Mouse (Mus musculus): ENCODE data around the gene Farp1.
"Not testable (repeated sequence)": the region's sequence is repeated elsewhere in the genome, so short reads cannot be mapped to it uniquely, and the experiment has no call there.

The Farp1 gene

DNA sequence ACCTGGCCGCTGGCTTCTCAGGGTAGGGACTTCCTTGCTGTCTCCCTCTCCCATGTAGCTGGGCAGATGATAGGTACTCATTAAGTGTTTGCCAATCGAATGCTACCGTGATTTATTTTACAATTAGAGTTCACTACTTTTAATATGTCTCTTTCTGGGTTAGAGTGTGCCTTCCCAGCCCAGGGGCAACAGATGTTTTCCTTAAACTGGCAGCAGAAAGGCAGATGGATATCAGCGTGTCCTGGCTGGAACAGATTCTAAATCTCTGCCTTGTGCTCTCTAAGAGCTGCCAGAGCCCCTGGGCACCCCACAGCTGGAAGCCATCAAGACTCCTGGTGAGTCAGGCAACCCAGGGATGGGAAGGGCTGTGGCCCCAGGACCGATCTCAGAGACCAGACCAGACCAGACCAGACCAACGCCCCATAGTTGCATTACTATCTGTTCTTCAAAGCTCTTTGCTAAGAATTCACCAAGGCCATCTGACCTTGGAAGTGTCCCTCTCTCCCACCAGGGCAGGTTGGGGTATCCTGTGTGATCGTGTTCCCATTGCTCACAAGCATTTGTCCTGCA lies 69.8 kb downstream of the Farp1 start:
- peak; percentile 85 for DNase-seq (ENCODE audit: low read depth)

DNA sequence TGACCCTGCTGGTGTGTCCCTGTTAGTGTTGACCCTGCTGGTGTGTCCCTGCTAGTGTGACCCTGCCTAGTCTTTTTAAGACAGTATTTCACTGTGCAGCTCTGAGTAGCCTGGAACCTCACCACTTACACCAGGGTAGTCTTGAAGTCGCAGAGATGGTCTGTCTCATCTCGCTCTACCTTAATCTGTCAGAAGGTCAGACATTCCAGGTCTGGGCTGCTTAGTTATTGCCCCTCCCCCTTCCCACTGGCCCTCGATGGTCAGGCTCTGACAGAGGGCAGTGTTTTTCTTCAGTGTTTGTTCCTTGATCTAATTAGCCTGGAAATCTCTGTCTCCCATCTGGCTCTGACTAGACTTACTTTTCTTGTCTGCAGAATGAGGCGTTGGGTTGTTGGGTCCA lies 71.9 kb downstream of the Farp1 start:
- DNase-seq (ENCODE audit: low read depth): no peak

DNA sequence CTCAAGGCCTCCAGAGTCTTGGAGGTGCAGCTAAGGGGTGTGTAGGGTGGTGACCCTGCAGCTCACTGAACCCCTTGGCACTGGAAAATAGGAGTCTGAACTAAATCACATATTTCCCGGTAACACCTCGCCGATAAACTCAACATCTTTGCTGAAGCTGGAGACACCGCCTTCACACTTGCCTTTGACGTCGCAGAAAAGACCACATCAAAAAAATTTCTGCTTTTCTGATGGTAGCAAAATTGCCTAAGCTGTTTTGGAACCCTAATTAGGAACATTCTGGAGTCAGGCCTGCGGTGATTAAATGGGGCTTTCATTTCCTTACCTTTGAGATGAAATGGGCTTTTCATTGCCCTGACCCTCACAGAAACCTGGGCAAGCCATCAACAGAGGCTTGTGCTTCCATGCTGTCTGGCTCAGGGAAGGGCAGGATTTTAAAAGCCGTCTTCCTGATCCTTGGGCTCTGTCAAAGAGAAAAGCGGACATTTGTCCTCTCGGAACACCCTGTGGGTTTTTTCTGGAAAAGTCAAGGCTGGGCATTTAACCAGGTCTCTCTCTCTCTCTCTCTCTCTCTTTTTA lies 72.8 kb downstream of the Farp1 start:
- DNase-seq (ENCODE audit: low read depth): no peak

DNA sequence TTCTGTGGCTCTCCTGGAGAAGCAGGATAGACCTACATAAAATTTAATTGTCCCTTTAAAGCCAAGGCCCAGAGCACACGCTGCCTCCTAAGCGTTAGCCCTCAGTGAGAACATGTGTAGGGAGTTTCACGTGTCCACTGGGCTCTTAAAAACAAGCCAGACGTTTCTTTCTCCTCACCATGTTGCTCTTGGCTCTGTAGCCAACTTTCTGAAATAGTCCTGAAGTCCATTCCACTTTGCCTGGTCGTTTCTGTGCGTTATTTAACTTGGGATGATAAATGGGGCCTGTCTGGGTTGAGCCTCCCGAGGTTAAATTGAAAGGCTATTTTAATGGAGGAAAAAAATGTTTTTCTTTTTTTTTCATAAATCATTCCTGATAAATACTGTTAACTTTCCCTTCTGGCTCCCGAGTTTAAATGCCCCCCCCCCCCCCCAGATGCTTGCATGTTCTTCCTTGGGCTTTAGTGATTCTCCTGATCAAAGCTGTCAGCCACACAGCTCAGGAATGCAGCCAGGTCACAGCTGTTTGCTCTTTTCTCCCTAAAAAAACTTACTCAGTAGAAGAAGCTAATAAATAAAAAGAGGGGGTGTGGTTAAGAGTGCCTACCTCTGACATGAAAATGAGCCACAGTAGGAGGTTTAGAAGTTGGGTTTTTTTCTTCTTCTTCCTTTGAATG lies 73.6 kb downstream of the Farp1 start:
- DNase-seq (ENCODE audit: low read depth): peak; percentile 89

DNA sequence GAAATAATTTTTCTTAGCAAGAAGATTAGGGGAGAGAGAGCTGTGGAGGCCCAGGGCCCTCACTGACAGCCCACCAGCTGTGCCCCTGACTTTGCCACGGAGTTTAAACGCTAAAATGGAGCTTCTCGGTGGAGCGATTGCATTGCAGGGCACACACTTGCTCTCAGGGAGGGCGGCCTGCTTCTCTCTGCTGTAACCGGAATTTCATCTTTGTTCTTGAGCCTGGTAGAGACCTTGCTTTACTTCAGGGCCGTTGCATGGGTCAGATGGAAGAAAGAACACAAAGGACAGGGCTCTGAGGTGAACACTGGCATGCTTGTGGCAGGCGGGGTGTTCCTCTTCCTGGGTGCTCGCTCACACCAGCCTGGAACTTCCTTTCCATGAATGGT lies 74.1 kb downstream of the Farp1 start:
- no peak for DNase-seq (ENCODE audit: low read depth)

DNA sequence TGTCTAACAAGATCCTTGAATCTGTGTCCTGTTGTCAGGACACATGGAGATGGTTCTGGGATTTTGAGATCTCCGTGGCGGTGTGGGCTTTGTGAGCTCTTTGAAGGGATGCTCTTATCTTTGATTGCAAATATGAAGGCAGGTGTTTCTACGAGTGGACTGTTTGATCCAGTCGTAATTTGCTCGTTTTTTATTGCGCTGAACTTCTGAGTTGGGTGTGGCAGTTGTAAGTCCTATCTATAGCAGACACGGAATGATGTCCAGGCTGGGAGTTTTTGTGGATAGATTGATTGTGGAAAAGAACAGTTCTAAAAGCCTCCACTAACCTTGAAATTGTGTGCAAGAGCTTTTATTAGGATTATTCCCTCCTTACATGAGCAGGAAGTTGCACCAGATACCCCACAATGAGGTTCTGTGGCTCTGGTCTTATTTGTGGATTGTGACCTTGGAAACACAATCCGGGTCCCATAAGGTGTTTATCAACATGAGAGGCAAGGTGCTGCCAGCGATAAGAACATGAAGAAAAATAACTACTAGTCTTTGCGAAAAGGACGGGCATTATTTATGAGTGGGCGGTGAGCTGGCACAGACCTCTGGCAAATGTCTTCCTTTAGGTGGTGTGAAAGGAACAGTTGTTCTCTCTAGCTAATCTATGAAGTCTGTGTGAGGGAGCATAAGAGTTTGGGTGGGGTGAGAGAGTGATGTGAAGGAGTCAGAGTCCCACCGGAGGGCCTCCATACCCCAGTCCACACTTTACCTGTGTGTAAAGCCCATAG lies 75.7 kb downstream of the Farp1 start:
- no peak for DNase-seq (ENCODE audit: low read depth)

DNA sequence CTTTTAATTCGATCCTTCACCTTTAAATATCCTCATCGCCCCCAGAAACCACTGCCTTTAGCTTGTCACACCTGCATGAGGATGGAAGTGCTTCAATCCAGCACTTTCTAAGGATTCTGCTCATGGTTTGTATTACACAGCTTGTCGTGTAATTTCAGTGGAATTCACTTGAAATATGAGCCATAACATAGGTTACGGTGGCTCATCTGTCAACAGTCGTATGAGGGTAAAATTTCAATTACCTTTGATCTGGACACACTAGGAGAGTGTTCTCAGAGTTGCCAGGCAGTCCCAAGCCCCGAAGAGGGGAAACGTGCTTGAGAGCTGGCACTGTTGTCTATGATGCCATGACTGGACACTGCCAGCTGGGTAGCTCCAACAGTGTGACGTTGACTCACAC lies 77.1 kb downstream of the Farp1 start:
- DNase-seq (ENCODE audit: low read depth): no peak

DNA sequence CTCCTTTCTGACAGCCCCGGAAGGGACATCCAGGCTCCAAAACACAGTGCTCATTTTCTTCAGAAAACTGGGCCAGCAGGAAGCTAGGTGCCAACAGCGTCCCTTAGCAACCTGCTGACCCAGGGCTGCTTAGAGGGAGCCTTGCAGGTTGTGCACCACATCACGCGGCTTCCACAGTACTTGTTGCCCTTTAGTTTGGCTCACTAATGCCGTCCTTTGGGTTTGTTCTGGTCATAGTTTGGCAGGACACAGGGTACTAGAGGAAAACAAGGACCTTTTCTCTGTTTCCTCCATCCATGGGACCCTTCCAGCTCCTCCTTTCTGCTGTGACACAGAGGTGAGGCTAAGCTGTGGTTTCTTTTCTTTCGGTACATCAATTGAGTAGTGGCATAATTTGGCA lies 78.8 kb downstream of the Farp1 start:
- no peak for DNase-seq (ENCODE audit: low read depth)

DNA sequence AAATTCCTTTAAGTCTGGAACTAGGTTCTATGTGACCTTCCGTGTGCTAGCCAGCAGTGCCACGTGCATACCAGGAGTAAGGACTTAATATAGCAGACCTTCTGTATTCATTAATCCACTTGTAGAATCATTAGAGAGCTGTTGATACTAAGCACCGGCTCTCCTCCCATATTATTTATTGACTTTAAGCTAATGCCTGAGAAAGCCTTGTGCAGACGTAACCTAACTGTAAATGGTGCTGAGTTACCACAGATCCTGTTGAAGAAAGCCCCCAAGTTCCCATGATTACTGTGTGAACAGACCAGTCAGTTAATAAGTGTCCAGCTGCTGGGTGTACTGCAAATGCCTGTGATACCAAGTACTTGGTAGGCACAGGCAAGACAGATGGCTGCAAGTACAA lies 81.7 kb downstream of the Farp1 start:
- no peak for DNase-seq (ENCODE audit: low read depth)

DNA sequence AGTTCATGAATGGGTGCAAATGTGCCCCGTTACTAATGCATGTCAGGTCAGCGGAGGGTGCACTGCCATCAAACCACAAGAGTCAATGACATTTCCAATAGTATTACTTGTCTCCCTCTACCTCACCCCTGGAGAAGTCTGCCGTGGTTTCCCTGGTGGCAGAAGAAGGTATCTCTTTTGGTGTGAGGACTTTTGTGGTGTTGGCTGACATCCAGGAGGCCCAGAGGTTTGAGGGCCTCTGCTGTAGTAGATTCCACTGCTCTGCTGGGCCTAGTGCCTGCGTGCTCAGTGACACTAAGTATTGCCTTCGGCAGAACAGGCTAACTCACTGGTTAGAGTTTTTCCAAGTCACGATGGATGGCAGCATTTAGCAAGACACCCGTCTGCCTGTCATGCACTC lies 83.9 kb downstream of the Farp1 start:
- DNase-seq (ENCODE audit: low read depth): peak; percentile 40

DNA sequence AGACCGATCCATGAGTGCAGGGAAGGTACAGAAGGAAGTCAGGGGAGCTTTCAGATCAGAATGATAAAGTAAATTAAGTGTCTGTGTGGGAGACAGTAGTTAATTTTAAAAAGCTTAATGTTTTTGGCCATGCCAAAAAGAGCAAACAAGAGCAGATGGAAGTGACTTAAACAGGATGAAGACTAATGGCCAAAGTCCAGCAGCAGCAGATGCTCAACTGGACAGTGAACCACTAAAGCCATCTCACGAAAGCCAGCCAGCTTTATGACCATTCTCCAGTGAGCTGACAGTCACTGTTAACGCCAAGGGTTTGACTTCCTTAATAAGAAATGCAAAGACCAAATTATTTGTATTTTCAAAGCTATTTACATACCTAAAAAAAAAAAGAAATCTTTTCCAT lies 86.7 kb downstream of the Farp1 start:
- no peak for DNase-seq (ENCODE audit: low read depth)

DNA sequence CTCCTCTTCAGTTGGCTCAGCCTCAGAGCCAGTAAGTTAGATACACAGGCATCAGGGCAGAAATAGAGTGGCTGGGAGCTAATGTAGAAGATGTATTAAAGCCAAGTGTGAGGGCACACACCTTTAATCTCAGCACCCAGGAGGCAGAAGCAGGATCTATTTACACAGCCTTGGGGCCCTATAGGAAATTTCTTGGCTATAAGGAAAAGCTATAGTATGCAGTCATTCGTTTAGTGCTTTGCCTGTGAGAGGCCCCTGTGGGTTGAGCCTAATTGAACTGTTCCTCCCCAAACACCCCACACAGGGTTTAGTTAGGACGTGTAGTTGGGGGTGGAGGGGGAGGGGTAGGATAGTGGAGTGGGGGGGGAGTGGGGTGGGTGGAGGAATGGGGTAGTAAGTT lies 87.9 kb downstream of the Farp1 start:
- no peak for DNase-seq (ENCODE audit: low read depth)

DNA sequence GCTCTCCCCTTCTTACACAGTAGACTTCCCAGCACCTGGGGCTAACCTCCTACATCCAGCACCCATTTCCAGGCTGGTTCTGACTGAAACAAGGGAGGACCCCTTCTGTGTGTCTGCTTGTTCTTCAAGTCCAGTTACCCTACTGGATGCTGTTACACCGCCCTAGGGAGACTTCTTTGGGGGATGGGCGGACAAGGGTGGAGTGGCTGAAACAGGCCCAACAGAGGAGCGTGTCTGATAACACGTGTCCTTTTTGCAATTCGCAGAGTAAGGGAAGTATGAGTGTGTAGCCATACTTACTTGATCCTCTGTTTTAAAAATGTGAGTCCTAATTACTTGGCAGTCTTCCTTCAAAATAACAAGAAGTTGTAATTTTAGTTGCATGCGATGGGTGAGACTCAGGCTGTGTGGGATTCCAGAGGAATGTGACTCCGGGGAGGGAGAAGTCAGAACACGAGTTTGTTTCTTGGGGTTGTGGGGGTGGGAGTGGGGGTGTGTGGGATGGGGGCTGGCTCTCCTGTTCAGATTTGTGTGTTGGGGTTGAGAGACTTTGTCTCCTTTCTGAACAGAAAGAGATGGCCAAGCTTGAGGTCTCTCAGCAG lies 89.5 kb downstream of the Farp1 start:
- no peak for DNase-seq (ENCODE audit: low read depth)

DNA sequence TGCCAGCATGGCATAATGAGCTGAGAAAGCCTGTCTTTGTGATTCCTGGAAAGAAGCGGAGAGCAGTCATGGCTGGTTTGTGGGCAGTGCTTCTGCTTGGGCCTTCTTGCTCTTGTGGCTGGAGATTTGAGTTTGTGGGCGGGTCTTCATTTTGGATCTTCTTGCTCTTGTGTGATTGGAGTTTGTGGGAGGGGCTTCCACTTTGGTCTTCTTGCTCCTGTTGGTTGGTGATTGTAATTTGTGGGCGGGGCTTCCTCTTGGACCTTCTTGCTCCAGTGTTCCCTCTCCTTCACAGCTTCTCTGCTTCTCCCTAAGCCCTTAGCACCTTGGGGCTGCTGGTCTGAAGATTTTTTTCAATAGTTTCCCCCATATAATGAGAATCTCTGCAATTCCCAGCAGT lies 90.7 kb downstream of the Farp1 start:
- DNase-seq (ENCODE audit: low read depth): peak; percentile 16

DNA sequence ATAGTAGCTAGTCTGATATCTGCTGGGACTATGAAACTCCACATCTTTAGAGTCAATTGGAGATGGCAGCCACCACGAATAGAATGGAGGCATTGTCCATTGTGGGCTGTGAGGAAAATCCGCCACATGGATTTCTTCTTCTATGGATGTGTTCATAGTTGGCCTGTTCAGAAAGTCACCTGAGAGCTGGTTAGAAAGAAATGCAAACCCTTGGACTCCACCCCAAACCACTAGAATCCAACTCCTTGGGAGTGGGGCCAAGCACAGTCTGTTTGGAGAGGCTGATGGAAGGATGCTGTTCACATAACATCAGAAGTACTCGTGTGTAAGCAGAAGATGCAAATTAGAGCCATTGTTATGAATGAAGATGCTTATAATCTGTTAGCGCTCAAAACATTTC lies 91.3 kb downstream of the Farp1 start:
- DNase-seq (ENCODE audit: low read depth): peak; percentile 76

DNA sequence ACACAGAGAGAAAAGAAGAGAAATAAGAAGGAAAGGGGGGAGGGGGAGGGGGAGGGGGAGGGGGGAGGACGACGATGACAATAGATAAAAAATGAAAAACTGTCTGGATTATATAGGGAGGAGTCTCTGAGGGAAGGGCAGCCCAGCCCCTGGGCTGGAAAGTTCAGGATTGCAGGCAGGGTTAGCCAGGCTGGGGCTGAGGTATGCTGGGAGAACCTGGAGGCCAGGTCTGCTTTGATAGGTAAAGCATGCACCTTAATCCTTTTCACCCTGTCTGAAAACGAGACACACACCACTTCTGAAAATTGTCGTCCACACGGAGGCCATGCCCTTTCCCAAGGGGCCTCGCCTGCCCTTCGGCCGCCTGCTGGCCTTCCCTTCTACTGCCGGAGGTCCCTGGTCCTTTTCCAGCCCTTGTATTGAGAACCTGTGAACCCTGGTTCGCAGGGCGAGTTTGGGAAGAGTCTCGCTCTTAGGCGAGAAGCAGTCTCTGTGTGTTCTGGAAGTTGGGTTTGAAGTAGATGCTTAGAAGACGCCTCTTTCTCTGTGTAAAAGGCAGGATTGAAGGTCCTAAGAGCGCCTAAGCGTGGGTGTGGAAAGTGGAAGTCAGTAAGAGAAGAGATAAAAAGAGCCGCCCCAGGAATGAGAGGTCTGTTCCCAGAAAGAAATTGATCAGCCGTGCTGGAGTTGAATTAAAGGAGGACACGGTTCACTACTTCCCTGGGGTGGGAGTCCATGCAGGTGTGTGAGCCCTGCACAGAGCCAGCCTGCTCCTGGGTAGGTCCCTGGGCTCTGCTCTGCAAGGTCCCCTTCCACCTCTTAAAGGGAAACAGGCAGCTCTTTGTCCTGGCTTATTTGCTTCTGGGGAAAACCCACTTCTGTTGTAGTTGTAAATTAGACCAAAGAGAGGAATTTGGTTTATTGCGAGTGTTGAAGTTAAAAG lies 94.1 kb downstream of the Farp1 start:
- DNase-seq (ENCODE audit: low read depth): no peak

DNA sequence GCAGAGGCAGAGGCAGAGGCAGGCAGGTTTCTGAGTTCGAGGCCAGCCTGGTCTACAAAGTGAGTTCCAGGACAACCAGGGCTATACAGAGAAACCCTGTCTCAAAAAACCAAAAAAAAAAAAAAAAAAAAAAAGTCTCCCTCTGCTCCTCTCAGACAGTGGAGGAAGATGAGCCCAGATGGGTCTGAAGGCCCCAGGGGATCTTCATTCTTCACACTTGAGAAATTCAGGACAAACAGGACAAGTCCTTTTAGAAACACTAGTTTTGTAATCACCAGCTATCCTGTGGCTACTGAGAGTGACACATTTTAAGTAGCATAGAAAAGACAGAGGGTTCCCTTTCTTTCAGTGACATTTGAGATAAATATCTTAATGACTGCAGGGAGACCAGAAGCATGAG lies 95.4 kb downstream of the Farp1 start:
- not testable (repeated sequence) for DNase-seq (ENCODE audit: low read depth)

DNA sequence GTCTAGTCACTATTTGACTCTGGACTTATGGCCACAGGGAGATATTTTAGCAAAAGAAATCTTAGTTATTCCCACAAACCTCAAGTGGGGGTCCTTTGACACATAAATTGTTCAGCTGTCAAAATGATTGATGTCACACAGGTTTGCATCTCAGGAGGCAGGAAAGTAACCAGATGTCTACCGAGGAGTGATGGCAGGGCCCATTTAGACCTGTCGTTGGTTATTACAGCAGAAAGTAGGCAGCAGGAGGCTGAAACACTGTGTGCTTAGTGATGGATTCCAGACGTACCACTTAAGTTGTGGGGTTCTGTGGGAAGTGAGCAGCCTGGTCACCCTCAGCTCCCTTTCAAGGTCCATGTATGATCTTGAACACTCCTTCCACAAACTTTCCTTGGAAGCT lies 99.4 kb downstream of the Farp1 start:
- DNase-seq (ENCODE audit: low read depth): peak; percentile 62

DNA sequence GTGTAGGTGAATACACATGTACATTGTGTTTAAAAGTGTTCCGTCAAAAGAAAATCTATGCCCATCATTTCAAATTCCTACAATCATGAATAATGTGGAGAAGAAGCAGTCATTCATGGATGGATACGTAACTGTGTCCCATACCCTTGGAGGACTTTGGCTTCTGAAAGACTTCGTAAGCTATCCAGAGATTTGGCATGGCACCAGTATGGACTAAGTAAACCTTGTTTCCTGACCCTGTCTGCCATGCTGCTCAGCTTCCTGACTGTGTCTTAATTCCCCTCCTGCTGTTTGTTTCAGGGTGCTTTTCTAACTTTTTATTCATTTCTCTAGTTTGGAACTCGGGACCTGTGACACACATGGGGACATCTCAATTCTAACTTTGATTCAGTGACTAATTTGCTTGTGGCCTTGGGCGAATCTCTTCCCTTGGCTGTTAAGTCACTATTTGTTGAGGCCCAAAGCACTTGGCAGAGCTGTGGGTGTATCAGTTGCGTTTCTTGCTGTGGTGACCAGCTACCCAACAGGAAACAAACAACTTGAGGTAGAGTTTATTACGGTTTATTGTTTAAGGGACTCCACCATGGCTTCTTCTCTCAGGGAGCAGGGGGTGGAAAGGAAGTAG lies 108.9 kb downstream of the Farp1 start:
- no peak for DNase-seq (ENCODE audit: low read depth)

DNA sequence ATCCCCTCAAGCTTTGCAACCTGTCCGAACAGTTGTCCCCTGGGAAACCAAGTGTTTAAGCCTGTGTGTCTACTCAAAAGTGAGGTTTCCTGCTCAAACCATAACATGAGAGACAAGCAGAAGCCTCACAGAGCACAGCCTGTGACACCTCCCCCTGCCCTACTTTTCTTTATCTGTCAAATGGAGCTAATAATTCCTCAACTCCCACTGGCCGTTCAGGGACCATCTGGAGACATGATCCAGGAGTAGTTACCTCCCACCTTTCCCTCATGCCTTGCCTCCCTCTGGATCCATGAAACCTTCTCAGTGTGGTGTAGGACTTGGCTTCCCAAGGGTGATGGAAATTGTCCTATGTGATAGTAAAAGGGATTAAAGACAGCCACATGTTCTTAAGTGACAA lies 109.5 kb downstream of the Farp1 start:
- no peak for DNase-seq (ENCODE audit: low read depth)

DNA sequence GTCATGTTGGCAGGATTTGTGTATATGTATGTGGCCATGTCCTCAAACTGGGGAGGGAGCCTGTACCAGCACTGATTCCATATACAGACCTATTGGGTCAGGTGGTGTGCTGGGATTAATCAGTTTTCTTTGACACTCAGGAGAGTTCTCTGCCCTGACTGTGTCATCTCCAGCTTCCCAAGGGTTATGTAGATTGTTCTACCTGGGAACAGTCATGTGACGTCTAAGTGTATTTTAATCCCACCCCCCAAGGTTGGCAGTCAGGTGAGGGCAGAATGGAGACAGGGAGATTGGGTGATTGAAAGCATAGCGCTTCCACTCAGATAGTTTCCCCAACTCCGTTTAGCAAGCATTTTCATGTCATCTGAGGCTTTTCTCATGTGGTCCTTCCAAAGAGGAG lies 110.3 kb downstream of the Farp1 start:
- no peak for DNase-seq (ENCODE audit: low read depth)
